Mouse (Mus musculus): ENCODE data around the gene Ddb2. TPM values are rescaled to one million over a fixed set of nuclear protein-coding genes. Genes with fewer than 3 reads are reported as not detected.

The Ddb2 gene
- polyA plus RNA-seq, 1 experiment from 2014 or later = 11.0 TPM

DNA sequence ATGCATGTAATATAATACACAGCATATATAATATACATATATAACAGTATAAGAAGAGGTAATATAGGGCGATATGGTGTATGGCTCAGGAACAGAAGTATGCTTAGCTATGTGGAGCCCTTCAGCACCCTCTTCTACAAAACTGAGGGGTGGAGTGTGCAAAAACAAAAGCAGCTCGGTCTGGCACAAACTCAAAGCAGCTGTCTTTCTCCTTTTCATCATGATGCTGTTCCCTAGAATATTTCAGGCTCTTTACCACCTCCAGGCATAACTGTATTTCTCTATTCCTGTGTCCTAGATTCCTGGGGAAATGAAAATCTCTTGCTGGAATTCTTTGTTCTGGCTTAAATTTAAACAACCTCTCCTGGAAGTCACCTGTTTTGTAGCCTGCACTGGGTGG is 7.0 kb downstream of the Ddb2 start:
- 87% methylated on average over 2 of the region's 2 CpGs for WGBS
- DNase-seq (ENCODE audit: low spot score) (no peak), ATAC-seq (ENCODE audit: low FRiP score, low TSS enrichment) (no peak)
- Histone ChIP-seq H3K27ac (replicated peaks) (no peak overlapping the region), H3K36me3 (ENCODE audit: control insufficient read depth, insufficient read depth, low read length) (no peaks in the 10 kb centered on the region; the same call in 1 of the 2 replicates), H3K9me3 (ENCODE audit: control insufficient read depth, low read length) (no peaks in the 10 kb centered on the region), H3K9ac (ENCODE audit: low read length) (no peak overlapping the region), H3K4me1 (replicated peaks; ENCODE audit: control insufficient read depth, insufficient read depth) (no peaks in the 10 kb centered on the region), H3K27me3 (ENCODE audit: control insufficient read depth, insufficient read depth, low read length) (no peaks in the 10 kb centered on the region), H3K4me3 (ENCODE audit: low read depth, low read length) (no peak overlapping the region), H3K4me2 (replicated peaks; ENCODE audit: low read depth) (no peak overlapping the region)
- TF ChIP-seq EP300 (optimal IDR thresholded peaks at IDR 0.05) (no peak), CTCF (IDR thresholded peaks at IDR 0.05; ENCODE audit: low read depth) (no peak)

DNA sequence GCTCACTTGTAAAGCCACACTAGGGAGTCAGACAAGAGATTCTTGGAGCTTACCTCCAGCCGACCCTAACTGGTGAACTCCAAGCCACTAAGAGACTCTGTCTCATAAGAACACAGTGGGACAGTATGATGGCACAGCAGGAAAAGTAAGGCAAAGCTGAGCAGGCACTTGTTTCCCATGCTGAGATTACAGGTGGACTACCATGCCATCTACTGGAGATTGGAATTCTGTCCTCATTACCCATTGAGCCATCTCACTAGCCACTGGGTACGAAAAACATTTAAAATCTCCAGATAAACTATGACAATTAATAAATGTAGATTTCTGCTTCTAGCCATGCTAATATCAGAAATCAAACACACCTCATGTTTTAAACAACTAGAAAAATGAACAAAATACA is 13.2 kb downstream of the Ddb2 start:
- H3K4me3 ChIP-seq (ENCODE audit: low read depth, low read length) = no peak overlapping the region
- H3K36me3 ChIP-seq (ENCODE audit: control insufficient read depth, insufficient read depth, low read length) = no peaks in the 10 kb centered on the region
- DNase-seq (ENCODE audit: low spot score) (no peak), ATAC-seq (ENCODE audit: low FRiP score, low TSS enrichment) (no peak)
- peak; percentile 39 for TF ChIP-seq CTCF (IDR thresholded peaks at IDR 0.05; ENCODE audit: low read depth)
- TF ChIP-seq EP300 (optimal IDR thresholded peaks at IDR 0.05) = no peak
- no peaks in the 10 kb centered on the region for H3K27me3 ChIP-seq (ENCODE audit: control insufficient read depth, insufficient read depth, low read length)
- H3K9ac ChIP-seq (ENCODE audit: low read length) = no peak overlapping the region
- no peaks in the 10 kb centered on the region for H3K9me3 ChIP-seq (ENCODE audit: control insufficient read depth, low read length)
- no peaks in the 10 kb centered on the region for H3K4me1 ChIP-seq (replicated peaks; ENCODE audit: control insufficient read depth, insufficient read depth)
- H3K4me2 ChIP-seq (replicated peaks; ENCODE audit: low read depth) = no peak overlapping the region
- WGBS = 89% methylated on average over 2 of the region's 2 CpGs
- no peak overlapping the region for H3K27ac ChIP-seq (replicated peaks)

DNA sequence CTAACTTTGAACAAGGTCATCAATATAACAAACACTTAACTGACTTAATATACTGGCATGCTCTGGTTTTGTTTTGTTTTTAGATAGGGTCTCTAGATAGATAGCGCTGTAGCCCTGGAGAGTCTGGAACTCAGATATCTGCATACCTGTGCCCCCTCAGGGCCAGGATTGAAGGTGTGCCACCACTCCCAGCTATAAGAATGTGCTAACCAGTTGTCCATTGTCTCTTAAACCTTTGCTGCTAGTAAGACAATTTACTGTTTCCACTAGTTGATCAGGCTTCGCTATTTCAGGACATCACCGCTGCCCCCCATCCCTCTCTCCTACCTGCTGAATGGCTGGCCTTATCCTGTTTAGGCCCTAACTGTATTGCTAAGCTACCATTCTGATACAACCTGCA is 16.3 kb downstream of the Ddb2 start:
- Histone ChIP-seq H3K27me3 (ENCODE audit: control insufficient read depth, insufficient read depth, low read length) (no peaks in the 10 kb centered on the region), H3K36me3 (ENCODE audit: control insufficient read depth, insufficient read depth, low read length) (no peaks in the 10 kb centered on the region), H3K9ac (ENCODE audit: low read length) (no peak overlapping the region), H3K4me2 (replicated peaks; ENCODE audit: low read depth) (no peak overlapping the region), H3K27ac (replicated peaks) (no peak overlapping the region), H3K9me3 (ENCODE audit: control insufficient read depth, low read length) (no peaks in the 10 kb centered on the region), H3K4me3 (ENCODE audit: low read depth, low read length) (no peak overlapping the region), H3K4me1 (replicated peaks; ENCODE audit: control insufficient read depth, insufficient read depth) (no peaks in the 10 kb centered on the region)
- no peak for ATAC-seq (ENCODE audit: low FRiP score, low TSS enrichment)
- TF ChIP-seq CTCF (IDR thresholded peaks at IDR 0.05; ENCODE audit: low read depth) = no peak
- TF ChIP-seq EP300 (optimal IDR thresholded peaks at IDR 0.05) = no peak
- 87% methylated on average over 3 of the region's 3 CpGs for WGBS
- DNase-seq (ENCODE audit: low spot score) = no peak

DNA sequence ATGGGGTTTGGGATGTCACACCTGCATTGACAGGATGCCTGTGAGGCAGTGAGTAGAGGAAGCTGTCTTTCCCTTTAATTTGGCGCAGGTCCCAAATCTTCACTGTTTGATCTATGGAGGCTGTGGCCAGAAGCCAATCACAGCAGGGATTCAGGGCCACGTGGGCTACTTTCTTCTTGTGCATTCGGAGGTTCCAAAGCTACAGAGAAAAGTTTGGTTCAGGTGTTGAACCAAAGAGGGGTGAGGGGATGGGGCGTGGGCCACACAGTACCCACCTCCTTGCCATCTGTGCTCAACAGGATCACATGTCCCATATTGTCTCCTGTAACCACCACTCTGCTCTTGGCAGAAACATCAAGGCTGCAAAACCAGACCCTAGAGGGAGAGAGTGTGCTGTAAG is 19.8 kb downstream of the Ddb2 start:
- Histone ChIP-seq H3K4me3 (ENCODE audit: low read depth, low read length) (no peak overlapping the region), H3K4me1 (replicated peaks; ENCODE audit: control insufficient read depth, insufficient read depth) (no peaks in the 10 kb centered on the region), H3K27ac (replicated peaks) (no peak overlapping the region), H3K9me3 (ENCODE audit: control insufficient read depth, low read length) (no peaks in the 10 kb centered on the region), H3K4me2 (replicated peaks; ENCODE audit: low read depth) (no peak overlapping the region), H3K9ac (ENCODE audit: low read length) (no peak overlapping the region), H3K27me3 (ENCODE audit: control insufficient read depth, insufficient read depth, low read length) (no peaks in the 10 kb centered on the region), H3K36me3 (ENCODE audit: control insufficient read depth, insufficient read depth, low read length) (peaks cover 2% of the 10 kb centered on the region; the same call in 1 of the 2 replicates)
- TF ChIP-seq EP300 (optimal IDR thresholded peaks at IDR 0.05) = no peak
- TF ChIP-seq CTCF (IDR thresholded peaks at IDR 0.05; ENCODE audit: low read depth) = no peak
- ATAC-seq (ENCODE audit: low FRiP score, low TSS enrichment) = no peak
- WGBS = 55% methylated on average over 4 of the region's 4 CpGs
- peak; percentile 23 for DNase-seq (ENCODE audit: low spot score)

DNA sequence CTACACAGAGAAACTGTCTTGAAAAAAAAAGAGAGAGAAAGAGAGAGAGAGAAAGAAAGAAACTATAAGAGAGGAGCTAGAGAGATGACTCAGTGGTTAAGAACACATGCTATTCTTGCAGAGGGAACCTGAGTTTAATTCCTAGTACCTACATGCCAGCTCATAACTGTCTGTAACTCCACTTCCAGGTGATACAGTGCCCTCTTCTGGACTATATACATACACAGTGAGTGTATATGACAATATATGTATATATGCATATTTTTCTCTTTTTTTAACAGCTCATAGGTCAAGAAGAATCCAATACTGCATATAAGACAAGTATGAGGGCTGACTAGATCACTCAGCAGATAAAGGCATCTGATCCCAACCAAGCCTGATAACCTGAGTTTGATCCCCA is 23.5 kb downstream of the Ddb2 start:
- Histone ChIP-seq H3K9me3 (ENCODE audit: control insufficient read depth, low read length) (no peaks in the 10 kb centered on the region), H3K27me3 (ENCODE audit: control insufficient read depth, insufficient read depth, low read length) (no peaks in the 10 kb centered on the region), H3K4me1 (replicated peaks; ENCODE audit: control insufficient read depth, insufficient read depth) (no peaks in the 10 kb centered on the region), H3K36me3 (ENCODE audit: control insufficient read depth, insufficient read depth, low read length) (peaks cover 19% of the 10 kb centered on the region; the same call in 1 of the 2 replicates), H3K9ac (ENCODE audit: low read length) (no peak overlapping the region), H3K4me2 (replicated peaks; ENCODE audit: low read depth) (no peak overlapping the region), H3K4me3 (ENCODE audit: low read depth, low read length) (no peak overlapping the region), H3K27ac (replicated peaks) (no peak overlapping the region)
- ATAC-seq (ENCODE audit: low FRiP score, low TSS enrichment) = no peak
- no peak for DNase-seq (ENCODE audit: low spot score)
- TF ChIP-seq EP300 (optimal IDR thresholded peaks at IDR 0.05) (no peak), CTCF (IDR thresholded peaks at IDR 0.05; ENCODE audit: low read depth) (peak; percentile 40)

DNA sequence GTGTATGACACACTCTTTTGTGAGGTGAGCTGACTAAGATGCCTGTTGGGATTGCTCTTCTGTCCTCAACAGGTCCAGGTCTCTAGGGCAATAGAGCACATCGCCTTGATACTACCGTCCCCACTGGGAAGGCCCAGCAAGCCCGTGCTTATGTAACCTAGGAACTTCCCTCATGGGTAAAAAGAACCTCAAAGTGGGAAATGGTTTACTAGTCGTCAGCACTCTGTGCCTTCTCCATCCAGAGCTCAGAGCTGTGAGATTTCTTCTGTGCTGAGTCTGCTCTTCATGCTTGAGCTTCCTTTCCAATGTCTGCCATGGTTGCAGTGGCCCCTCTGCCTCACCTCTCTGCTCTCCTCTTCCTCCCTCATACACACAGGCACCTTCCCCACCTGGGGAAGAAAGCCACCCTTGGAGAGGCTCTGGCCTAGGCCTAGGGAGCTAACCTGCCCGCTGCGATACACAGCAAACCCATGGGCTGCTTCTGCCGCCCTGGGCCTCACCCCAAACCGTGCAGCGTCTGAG is 30.5 kb downstream of the Ddb2 start:
- ATAC-seq (ENCODE audit: low FRiP score, low TSS enrichment) (no peak), DNase-seq (ENCODE audit: low spot score) (no peak)
- H3K9ac ChIP-seq (ENCODE audit: low read length) = no peak overlapping the region
- peaks cover 2% of the 10 kb centered on the region; the same call in 1 of the 2 replicates for H3K4me1 ChIP-seq (replicated peaks; ENCODE audit: control insufficient read depth, insufficient read depth)
- no peaks in the 10 kb centered on the region for H3K9me3 ChIP-seq (ENCODE audit: control insufficient read depth, low read length)
- 87% methylated on average over 9 of the region's 9 CpGs for WGBS
- H3K4me3 ChIP-seq (ENCODE audit: low read depth, low read length) = no peak overlapping the region
- peaks cover 26% of the 10 kb centered on the region for H3K36me3 ChIP-seq (ENCODE audit: control insufficient read depth, insufficient read depth, low read length)
- no peaks in the 10 kb centered on the region for H3K27me3 ChIP-seq (ENCODE audit: control insufficient read depth, insufficient read depth, low read length)
- TF ChIP-seq EP300 (optimal IDR thresholded peaks at IDR 0.05) = no peak
- no peak for TF ChIP-seq CTCF (IDR thresholded peaks at IDR 0.05; ENCODE audit: low read depth)
- H3K27ac ChIP-seq (replicated peaks) = no peak overlapping the region; the same call in 1 of the 2 replicates
- H3K4me2 ChIP-seq (replicated peaks; ENCODE audit: low read depth) = no peak overlapping the region

All from stomach, postnatal 0 days (tissue).